Mouse (Mus musculus): Measurements from ENCODE around the gene Col4a3.

DNA sequence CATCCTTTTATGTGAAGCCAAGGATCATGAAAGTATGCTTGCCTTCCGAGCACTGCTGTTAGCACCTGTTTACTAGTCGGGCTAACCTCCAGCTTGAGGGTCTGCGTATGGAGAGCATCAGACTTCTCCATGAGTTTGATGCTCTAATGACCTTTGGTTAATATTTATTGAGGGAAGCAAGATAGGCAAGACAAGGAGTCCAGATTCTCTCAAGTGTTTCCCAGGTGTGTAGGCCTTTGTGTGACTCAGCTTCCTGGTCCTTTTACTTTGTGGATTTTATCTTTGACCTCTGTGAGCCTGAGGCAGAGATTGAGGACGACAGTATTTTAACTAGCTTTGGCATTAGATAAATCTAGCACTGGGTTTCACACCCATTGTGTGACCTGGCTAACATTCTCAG is 179.9 kb downstream of the Col4a3 start:
- no peak for TF ChIP-seq CTCF (IDR thresholded peaks at IDR 0.05; ENCODE audit: low read depth, low read length)
- no peak for TF ChIP-seq EP300 (IDR thresholded peaks at IDR 0.05; ENCODE audit: insufficient read depth, low read depth, low read length)
